Mouse (Mus musculus) stomach, postnatal 0 days (tissue): ENCODE data around the gene Ly6g6d.

Experiments
- CTCF ChIP-seq: IDR thresholded peaks from 2 replicates; pipeline ENCODE4 v1.5.1; 2016; ENCODE audit warnings: antibody characterized with exemption, low read depth, mild to moderate bottlenecking, moderate library complexity
- EP300 ChIP-seq: optimal IDR thresholded peaks from 2 replicates; pipeline ENCODE3; 2016; ENCODE audit warnings: antibody characterized with exemption

DNA sequence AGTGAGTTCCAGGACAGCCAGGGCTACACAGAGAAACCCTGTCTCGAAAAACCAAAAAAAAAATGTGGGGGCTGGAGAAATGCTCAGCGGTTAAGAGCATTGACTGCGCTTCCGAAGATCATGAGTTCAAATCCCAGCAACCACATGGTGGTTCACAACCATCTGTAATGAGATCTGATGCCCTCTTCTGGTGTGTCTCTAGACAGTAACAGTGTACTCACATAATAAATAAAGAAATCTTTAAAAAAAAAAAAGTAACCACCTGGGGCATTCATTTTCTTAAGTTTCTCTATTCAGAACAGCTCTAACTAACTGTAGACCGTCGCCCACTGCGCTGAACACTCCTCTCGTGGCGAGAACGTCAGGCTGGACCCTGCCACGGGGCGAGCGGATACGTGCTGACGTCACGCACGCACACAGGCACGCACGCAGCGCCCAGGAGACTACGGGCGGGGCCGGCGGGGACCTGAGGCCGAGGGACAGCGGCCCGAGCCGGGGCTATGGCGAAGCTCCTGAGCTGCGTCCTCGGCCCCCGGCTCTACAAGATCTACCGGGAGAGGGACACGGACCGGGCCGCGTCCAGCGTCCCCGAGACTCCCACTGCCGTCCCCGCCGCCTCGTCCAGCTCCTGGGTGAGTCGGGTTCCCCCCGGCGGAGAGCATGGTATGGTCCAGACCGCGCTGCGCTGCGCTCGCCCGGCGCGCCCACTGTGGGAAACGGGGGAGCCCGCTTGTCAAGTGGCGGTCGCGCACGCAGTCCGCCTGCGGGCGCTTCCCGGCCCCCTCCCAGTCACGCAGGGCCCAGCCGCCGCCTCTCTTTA is 11.2 kb upstream of the Ly6g6d start, which contains the start of gene Abhd16a:
- TF ChIP-seq EP300 (no peak), CTCF (peak; percentile 37)
